Comparison of ENCODE assay signal across 12 mouse cellular contexts in the genomic region with DNA sequence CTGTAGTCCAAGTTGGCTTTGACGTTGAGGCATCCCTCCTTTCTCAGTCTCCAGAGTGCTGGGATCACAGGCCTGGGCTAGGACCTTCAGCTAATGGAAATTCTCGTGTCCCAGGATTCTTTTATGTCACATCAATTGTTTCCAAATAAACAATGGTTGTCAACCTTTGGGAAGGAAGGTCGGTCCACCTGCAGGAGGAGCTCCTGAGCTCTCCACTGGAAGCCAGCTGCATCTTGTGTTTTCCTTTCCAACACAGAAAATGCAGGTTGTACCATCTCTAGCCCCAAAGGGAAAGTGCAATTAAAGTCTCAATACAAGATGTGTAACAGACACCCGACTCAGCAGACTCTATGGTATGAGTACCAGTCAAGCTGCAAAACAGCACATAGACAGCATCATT. TPM values are rescaled to one million over a fixed set of nuclear protein-coding genes. Genes with fewer than 3 reads are reported as not detected.
A peak's percentile ranks its signal among the peaks of the same experiment; 100 is the strongest.
DNase-seq lines count a peak whose midpoint lies in the region; ATAC-seq and TF ChIP-seq lines count a peak whose summit lies in the region.
"Had no signal": no experiment of that assay in that cellular context is flagged by ENCODE, and none has a peak within 500 bp of the region (broad histone marks: within the 10 kb centered on the region; RNA-seq: fewer than 3 reads in every experiment).

No protein-coding gene starts in this region.

- H3K27me3 ChIP-seq in kidney, adult 2 months (replicated peaks; ENCODE audit: control insufficient read depth, insufficient read depth, low read length), result no peaks in the 10 kb centered on the region
- H3K27me3 ChIP-seq in kidney, embryonic 14.5 days (ENCODE audit: control insufficient read depth, insufficient read depth, low read length), result no peaks in the 10 kb centered on the region
- no peaks in the 10 kb centered on the region for H3K27me3 ChIP-seq in spleen, adult 2 months (ENCODE audit: control insufficient read depth, insufficient read depth, low read length)

- no peak overlapping the region for H3K9ac ChIP-seq in kidney, embryonic 14.5 days (ENCODE audit: low read depth, low read length)

- 48% methylated on average over 4 of the region's 4 CpGs for WGBS in kidney, adult 2 months
- 66% methylated on average over 4 of the region's 4 CpGs for WGBS in kidney, embryonic 14.5 days
- WGBS in spleen, adult 2 months, result 65% methylated on average over 4 of the region's 4 CpGs

- H3K4me3 ChIP-seq in kidney, adult 2 months (ENCODE audit: insufficient read depth, low read depth, low read length), result no peak overlapping the region
- no peak overlapping the region for H3K4me3 ChIP-seq in kidney, embryonic 14.5 days (ENCODE audit: low read length)
- no peak overlapping the region for H3K4me3 ChIP-seq in spleen, adult 2 months (ENCODE audit: extremely low read depth, insufficient read depth, insufficient read length)

- no peak overlapping the region for H3K4me2 ChIP-seq in kidney, embryonic 14.5 days (replicated peaks; ENCODE audit: low read depth, low read length)

- ATAC-seq in kidney, embryonic 14.5 days (ENCODE audit: low FRiP score, low TSS enrichment), result no peak
- ATAC-seq: forebrain, embryonic 16.5 days had no signal

- TF ChIP-seq POLR2A in kidney, adult 2 months (IDR thresholded peaks at IDR 0.05; ENCODE audit: low read depth, low read length), result no peak
- TF ChIP-seq POLR2A in spleen, adult 2 months (IDR thresholded peaks at IDR 0.05; ENCODE audit: low read depth, low read length), result no peak

- intact Hi-C loops in left cerebral cortex, postnatal 4 days (cut with DNase I), result no loop called here

- H3K27ac ChIP-seq in kidney, adult 2 months (ENCODE audit: insufficient read depth, low read depth, low read length), result no peak overlapping the region
- H3K27ac ChIP-seq in kidney, embryonic 14.5 days (ENCODE audit: low read depth, low read length), result no peak overlapping the region
- H3K27ac ChIP-seq in spleen, adult 2 months (ENCODE audit: insufficient read depth, low read length), result no peak overlapping the region

- peak; percentile 53 for TF ChIP-seq CTCF in kidney, adult 2 months (conservative IDR thresholded peaks at IDR 0.05; ENCODE audit: insufficient read depth, insufficient read length, low read depth, low read length)
- TF ChIP-seq CTCF in spleen, adult 2 months (IDR thresholded peaks at IDR 0.05; ENCODE audit: extremely low read depth, insufficient read depth, insufficient read length, insufficient replicate concordance), result peak; percentile 15; the same call in 1 of the 2 replicates

- H3K4me1 ChIP-seq in kidney, adult 2 months (ENCODE audit: control insufficient read depth, insufficient read depth, low read length), result no peaks in the 10 kb centered on the region
- H3K4me1 ChIP-seq in kidney, embryonic 14.5 days (ENCODE audit: control insufficient read depth, insufficient read depth, low read length), result no peaks in the 10 kb centered on the region
- H3K4me1 ChIP-seq in spleen, adult 2 months (ENCODE audit: control insufficient read depth, insufficient read depth, insufficient read length), result no peaks in the 10 kb centered on the region

- H3K9me3 ChIP-seq in kidney, embryonic 14.5 days (ENCODE audit: control insufficient read depth, low read length), result no peaks in the 10 kb centered on the region

- DNase-seq in kidney, adult 2 months, result peak; percentile 16
- DNase-seq in spleen, adult 2 months (ENCODE audit: low read depth in 1 of 2, low spot score in 2 of 2), result no peak
- no peak for DNase-seq in spleen, postnatal 4 days (ENCODE audit: low spot score in 2 of 2)
- DNase-seq in ZHBTc4 (ENCODE audit: low read depth, low spot score), result peak; percentile 46
- peak; percentile 25 to 35 for DNase-seq in thymus, postnatal 36 days
- no peak for DNase-seq in left cerebral cortex, postnatal 4 days
- DNase-seq in layer of hippocampus, adult 8-10 months (ENCODE audit: low spot score in 2 of 2), result no peak
- DNase-seq: adrenal gland, postnatal 25 days; cerebellum, adult 18-20 months; heart, adult 18-20 months had no signal

- no peaks in the 10 kb centered on the region for H3K36me3 ChIP-seq in kidney, adult 2 months (ENCODE audit: control insufficient read depth, insufficient read depth, low read length)
- no peaks in the 10 kb centered on the region for H3K36me3 ChIP-seq in kidney, embryonic 14.5 days (ENCODE audit: control insufficient read depth, insufficient read depth, low read length)
- no peaks in the 10 kb centered on the region for H3K36me3 ChIP-seq in spleen, adult 2 months (ENCODE audit: control insufficient read depth, insufficient read depth, low read length)

RNA-seq across cellular contexts. Expression of gene Cmah, which starts 21.0 kb away (rescaled TPM):
- 7.9 and 8.3 TPM in 2 replicates for polyA plus RNA-seq in kidney, adult 2 months (2012; rRNA removed)
- polyA plus RNA-seq in kidney, embryonic 14.5 days (2014; fragmentation: Nextera tagmentation; extraction: Ambion mirVana), result 0.47 and 1.2 TPM in 2 replicates
- polyA plus RNA-seq in spleen, adult 2 months (2012; rRNA removed), result 13.7 TPM in 2 replicates
- total RNA-seq in left cerebral cortex, postnatal 4 days (2021), result under 1 TPM; 0.40 to 0.58 TPM
- total RNA-seq in layer of hippocampus, adult 8-10 months (2022), result 1 to 10 TPM in 1 of 4 experiments, under 1 TPM in 3; 0.47 to 1.5 (median 0.83) TPM

RNA-seq across cellular contexts. Expression of gene Carmil1, which starts 25.7 kb away (rescaled TPM):
- 6.9 and 7.7 TPM in 2 replicates for polyA plus RNA-seq in kidney, adult 2 months (2012; rRNA removed)
- polyA plus RNA-seq in kidney, embryonic 14.5 days (2014; fragmentation: Nextera tagmentation; extraction: Ambion mirVana), result 23.9 and 48.6 TPM in 2 replicates
- polyA plus RNA-seq in spleen, adult 2 months (2012; rRNA removed), result 3.4 and 4.3 TPM in 2 replicates
- total RNA-seq in left cerebral cortex, postnatal 4 days (2021), result 10 to 100 TPM; 57.9 to 82.4 TPM
- 10 to 100 TPM; 39.0 to 50.9 (median 43.6) TPM for total RNA-seq in layer of hippocampus, adult 8-10 months (2022)

Comparison
In these comparisons a context has a peak if more than half of its experiments do, and no peak if none do; other contexts are left out.
1. DNase-seq: peak in kidney, adult 2 months (single experiment), ZHBTc4 (single experiment) and thymus, postnatal 36 days (2 of 2); none in spleen, adult 2 months (0 of 2), spleen, postnatal 4 days (0 of 2), left cerebral cortex, postnatal 4 days (single experiment) and layer of hippocampus, adult 8-10 months (0 of 2).